Mouse (Mus musculus): ENCODE measurements around the gene Bub1. TPM values are rescaled to one million over a fixed set of nuclear protein-coding genes. Genes with fewer than 3 reads are reported as not detected.

The Bub1 gene
- total RNA-seq (2014; fragmentation: Nextera tagmentation) (117 and 119 TPM in 2 replicates), total RNA-seq (2017) (117 and 127 TPM in 2 replicates), polyA plus RNA-seq (2012) (6.7 and 9.6 TPM in 2 replicates)

GRCm38 (mm10) chr2:127831401-127832102 lies at the start of gene Bub1:
Gene Bub1, minus strand, starts transcription at chr2:127831865.
- peaks cover 14% of the 10 kb centered on the region for H3K36me3 ChIP-seq (replicated peaks)
- ATAC-seq (ENCODE audit: extremely low read depth, insufficient number of reproducible peaks, low FRiP score, poor library complexity, severe bottlenecking) (peak; percentile 99), DNase-seq (ENCODE audit: low spot score) (peak; percentile 83)
- peaks cover 15% of the 10 kb centered on the region for H3K27me3 ChIP-seq (ENCODE audit: insufficient read depth, low read length)
- TF ChIP-seq CTCF (IDR thresholded peaks at IDR 0.05; ENCODE audit: low read depth, low read length) (no peak), GATA2 (IDR thresholded peaks at IDR 0.05; ENCODE audit: borderline replicate concordance, low read depth, low read length) (no peak), GATA1 (IDR thresholded peaks at IDR 0.05; ENCODE audit: borderline replicate concordance, low read length) (no peak), POLR2AphosphoS5 (IDR thresholded peaks at IDR 0.05; ENCODE audit: insufficient replicate concordance, low read depth, low read length) (no peak), TAL1 (conservative IDR thresholded peaks at IDR 0.05; ENCODE audit: low read depth, low read length) (no peak)
- peaks cover 20% of the 10 kb centered on the region for H3K4me1 ChIP-seq (ENCODE audit: insufficient read depth, low read depth, low read length)
- no peaks in the 10 kb centered on the region for H3K9me3 ChIP-seq (replicated peaks)
- H3K4me3 ChIP-seq (ENCODE audit: low read depth, low read length): peak within 1 kb of the TSS; percentile 95

DNA sequence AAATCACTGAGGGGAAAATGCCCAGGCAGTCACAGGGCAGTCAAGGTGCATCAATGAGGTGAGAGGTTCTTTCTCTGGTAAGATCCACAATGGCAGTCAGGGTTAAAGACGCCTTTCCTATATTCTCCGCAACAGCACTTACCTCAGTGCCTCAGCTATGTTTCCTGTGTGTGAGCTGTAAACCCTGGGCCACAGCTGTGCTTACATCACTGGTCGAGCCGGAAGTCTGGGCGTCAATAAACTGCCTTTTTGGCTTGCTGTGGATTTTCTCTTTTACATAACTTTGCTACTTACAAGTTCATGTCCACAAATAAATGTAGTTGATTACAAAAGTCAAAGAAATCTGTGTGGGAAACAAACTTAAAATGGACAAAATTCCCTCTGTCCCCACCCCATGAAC lies 49.4 kb upstream of the Bub1 start:
- ATAC-seq (ENCODE audit: extremely low read depth, insufficient number of reproducible peaks, low FRiP score, poor library complexity, severe bottlenecking) (no peak), DNase-seq (ENCODE audit: low spot score) (no peak)
- Histone ChIP-seq H3K9me3 (replicated peaks) (no peaks in the 10 kb centered on the region), H3K4me1 (ENCODE audit: insufficient read depth, low read depth, low read length) (no peaks in the 10 kb centered on the region), H3K27me3 (ENCODE audit: insufficient read depth, low read length) (peaks cover 14% of the 10 kb centered on the region), H3K36me3 (replicated peaks) (no peaks in the 10 kb centered on the region), H3K4me3 (ENCODE audit: low read depth, low read length) (no peak overlapping the region)
- no peak for TF ChIP-seq GATA1 (IDR thresholded peaks at IDR 0.05; ENCODE audit: borderline replicate concordance, low read length)

GRCm38 (mm10) chr2:127864381-127864780 lies 32.7 kb upstream of the Bub1 start:
- DNase-seq (ENCODE audit: low spot score) (no peak), ATAC-seq (ENCODE audit: extremely low read depth, insufficient number of reproducible peaks, low FRiP score, poor library complexity, severe bottlenecking) (no peak)

GRCm38 (mm10) chr2:127854332-127854991 lies 22.8 kb upstream of the Bub1 start:
- DNase-seq (ENCODE audit: low spot score) (no peak), ATAC-seq (ENCODE audit: extremely low read depth, insufficient number of reproducible peaks, low FRiP score, poor library complexity, severe bottlenecking) (no peak)
- Histone ChIP-seq H3K36me3 (replicated peaks) (no peaks in the 10 kb centered on the region), H3K9me3 (replicated peaks) (no peaks in the 10 kb centered on the region), H3K4me3 (ENCODE audit: low read depth, low read length) (no peak overlapping the region), H3K27me3 (ENCODE audit: insufficient read depth, low read length) (peaks cover 6% of the 10 kb centered on the region), H3K4me1 (ENCODE audit: insufficient read depth, low read depth, low read length) (no peaks in the 10 kb centered on the region)
- TF ChIP-seq TAL1 (conservative IDR thresholded peaks at IDR 0.05; ENCODE audit: low read depth, low read length): no peak
- TF ChIP-seq GATA1 (IDR thresholded peaks at IDR 0.05; ENCODE audit: borderline replicate concordance, low read length): no peak

More at GRCm38 (mm10) chr2:127864381-127864780, 32.7 kb upstream of the Bub1 start:
- Histone ChIP-seq H3K36me3 (replicated peaks) (no peaks in the 10 kb centered on the region), H3K9me3 (replicated peaks) (no peaks in the 10 kb centered on the region), H3K4me3 (ENCODE audit: low read depth, low read length) (no peak overlapping the region), H3K27me3 (ENCODE audit: insufficient read depth, low read length) (peaks cover 16% of the 10 kb centered on the region; the same call in 1 of the 2 replicates), H3K4me1 (ENCODE audit: insufficient read depth, low read depth, low read length) (no peaks in the 10 kb centered on the region)
- no peak for TF ChIP-seq GATA2 (IDR thresholded peaks at IDR 0.05; ENCODE audit: borderline replicate concordance, low read depth, low read length)
- TF ChIP-seq GATA1 (IDR thresholded peaks at IDR 0.05; ENCODE audit: borderline replicate concordance, low read length): no peak
- no peak for TF ChIP-seq TAL1 (conservative IDR thresholded peaks at IDR 0.05; ENCODE audit: low read depth, low read length)
- TF ChIP-seq POLR2AphosphoS5 (IDR thresholded peaks at IDR 0.05; ENCODE audit: insufficient replicate concordance, low read depth, low read length): no peak
- TF ChIP-seq CTCF (IDR thresholded peaks at IDR 0.05; ENCODE audit: low read depth, low read length): no peak

DNA sequence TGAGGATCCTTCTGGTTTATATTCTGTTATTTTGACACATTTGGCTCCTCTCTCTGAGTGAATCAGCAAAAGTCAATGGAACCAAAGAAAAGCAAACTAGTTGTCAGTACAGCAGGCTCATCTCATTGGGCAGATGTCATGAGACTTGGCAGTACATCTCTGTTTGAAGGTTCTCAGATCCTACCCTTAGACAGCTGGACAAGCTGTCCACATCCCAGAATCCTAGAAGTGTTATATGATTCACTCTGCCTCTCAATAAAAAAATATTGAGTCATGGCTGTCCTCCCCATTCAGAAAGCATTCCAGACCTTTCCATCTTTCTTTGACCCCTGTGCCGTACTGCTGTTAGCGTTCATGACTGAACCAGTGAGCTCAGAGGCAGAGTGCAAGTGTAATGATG lies 18.7 kb upstream of the Bub1 start:
- no peaks in the 10 kb centered on the region for H3K9me3 ChIP-seq (replicated peaks)
- no peak for DNase-seq (ENCODE audit: low spot score)
- no peak for TF ChIP-seq GATA1 (IDR thresholded peaks at IDR 0.05; ENCODE audit: borderline replicate concordance, low read length)
- no peak for TF ChIP-seq TAL1 (conservative IDR thresholded peaks at IDR 0.05; ENCODE audit: low read depth, low read length)
- TF ChIP-seq CTCF (IDR thresholded peaks at IDR 0.05; ENCODE audit: low read depth, low read length): no peak
- TF ChIP-seq POLR2AphosphoS5 (IDR thresholded peaks at IDR 0.05; ENCODE audit: insufficient replicate concordance, low read depth, low read length): no peak
- no peak for TF ChIP-seq GATA2 (IDR thresholded peaks at IDR 0.05; ENCODE audit: borderline replicate concordance, low read depth, low read length)

DNA sequence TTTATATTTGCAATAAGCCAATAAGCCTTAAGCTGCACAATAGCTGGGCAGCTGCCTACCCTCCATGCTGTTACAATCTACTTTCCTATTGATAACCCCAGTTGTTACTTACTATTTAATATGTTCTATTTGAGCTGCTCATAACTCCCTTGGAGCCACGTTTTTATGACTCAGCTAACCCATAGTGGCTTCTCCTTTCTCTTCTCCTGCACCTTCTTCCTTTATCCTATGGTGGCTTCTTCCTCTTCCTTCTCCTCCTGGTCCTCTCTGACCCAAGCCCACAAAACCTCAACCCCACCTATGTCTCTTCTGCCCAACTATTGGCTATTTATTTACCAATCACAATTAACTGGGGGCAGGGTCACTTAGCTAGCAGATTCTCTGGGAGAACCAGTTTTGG lies 14.9 kb upstream of the Bub1 start:
- Histone ChIP-seq H3K27me3 (ENCODE audit: insufficient read depth, low read length) (peaks cover 16% of the 10 kb centered on the region), H3K4me1 (ENCODE audit: insufficient read depth, low read depth, low read length) (no peaks in the 10 kb centered on the region; the same call in 1 of the 2 replicates), H3K4me3 (ENCODE audit: low read depth, low read length) (no peak overlapping the region), H3K9me3 (replicated peaks) (no peaks in the 10 kb centered on the region), H3K36me3 (replicated peaks) (no peaks in the 10 kb centered on the region)
- ATAC-seq (ENCODE audit: extremely low read depth, insufficient number of reproducible peaks, low FRiP score, poor library complexity, severe bottlenecking) (no peak), DNase-seq (ENCODE audit: low spot score) (no peak)
- TF ChIP-seq POLR2AphosphoS5 (IDR thresholded peaks at IDR 0.05; ENCODE audit: insufficient replicate concordance, low read depth, low read length): no peak
- no peak for TF ChIP-seq GATA1 (IDR thresholded peaks at IDR 0.05; ENCODE audit: borderline replicate concordance, low read length)
- no peak for TF ChIP-seq GATA2 (IDR thresholded peaks at IDR 0.05; ENCODE audit: borderline replicate concordance, low read depth, low read length)
- no peak for TF ChIP-seq CTCF (IDR thresholded peaks at IDR 0.05; ENCODE audit: low read depth, low read length)
- TF ChIP-seq TAL1 (conservative IDR thresholded peaks at IDR 0.05; ENCODE audit: low read depth, low read length): no peak

More for the DNA sequence above, 18.7 kb upstream of the Bub1 start:
- no peaks in the 10 kb centered on the region for H3K36me3 ChIP-seq (replicated peaks)
- H3K4me1 ChIP-seq (ENCODE audit: insufficient read depth, low read depth, low read length): no peaks in the 10 kb centered on the region
- no peak overlapping the region for H3K4me3 ChIP-seq (ENCODE audit: low read depth, low read length)
- ATAC-seq (ENCODE audit: extremely low read depth, insufficient number of reproducible peaks, low FRiP score, poor library complexity, severe bottlenecking): no peak
- H3K27me3 ChIP-seq (ENCODE audit: insufficient read depth, low read length): peaks cover 7% of the 10 kb centered on the region

All from G1E (cell line).